20 mouse cellular contexts compared by ENCODE assay signal in genomic region chr10:67384568-67384958, GRCm38 (mm10).
DNase-seq lines count a peak whose midpoint lies in the region; ATAC-seq lines count a peak whose summit lies in the region.
"Had no signal": no experiment of that assay in that cellular context is flagged by ENCODE, and none has a peak within 500 bp of the region (broad histone marks: within the 10 kb centered on the region; RNA-seq: fewer than 3 reads in every experiment).

No protein-coding gene starts in this region.

- H3K4me2 ChIP-seq in forebrain, embryonic 14.5 days (ENCODE audit: low read length), result no peak overlapping the region
- H3K4me2 ChIP-seq in kidney, embryonic 14.5 days (replicated peaks; ENCODE audit: low read depth, low read length), result no peak overlapping the region
- H3K4me2 ChIP-seq: heart, embryonic 15.5 days; stomach, embryonic 15.5 days had no signal

- ATAC-seq in forebrain, embryonic 14.5 days, result no peak
- ATAC-seq in kidney, embryonic 14.5 days (ENCODE audit: low FRiP score, low TSS enrichment), result peak; percentile 60
- no peak for ATAC-seq in monocyte, adult 5-6 weeks (replicated peaks; ENCODE audit: insufficient number of reproducible peaks, low FRiP score, low TSS enrichment, poor library complexity, severe bottlenecking)
- no peak for ATAC-seq in frontal cortex, adult (ENCODE audit: low TSS enrichment)

- no peaks in the 10 kb centered on the region for H3K36me3 ChIP-seq in forebrain, embryonic 14.5 days (ENCODE audit: control insufficient read depth, insufficient read depth, low read length)
- H3K36me3 ChIP-seq in kidney, embryonic 14.5 days (ENCODE audit: control insufficient read depth, insufficient read depth, low read length), result no peaks in the 10 kb centered on the region
- H3K36me3 ChIP-seq: embryonic facial prominence, embryonic 10.5 days; heart, embryonic 15.5 days; hindbrain, embryonic 10.5 days; stomach, embryonic 15.5 days had no signal

- H3K4me1 ChIP-seq in forebrain, embryonic 14.5 days (ENCODE audit: control insufficient read depth, insufficient read depth, low read length), result peaks cover 15% of the 10 kb centered on the region
- H3K4me1 ChIP-seq in kidney, embryonic 14.5 days (ENCODE audit: control insufficient read depth, insufficient read depth, low read length), result no peaks in the 10 kb centered on the region
- H3K4me1 ChIP-seq: hindbrain, embryonic 10.5 days; stomach, embryonic 15.5 days had no signal

- 31% methylated on average over 4 of the region's 4 CpGs for WGBS in forebrain, embryonic 14.5 days
- WGBS in kidney, embryonic 14.5 days, result 45% methylated on average over 4 of the region's 4 CpGs

- H3K27ac ChIP-seq in forebrain, embryonic 14.5 days (ENCODE audit: low read depth, low read length), result no peak overlapping the region
- no peak overlapping the region for H3K27ac ChIP-seq in kidney, embryonic 14.5 days (ENCODE audit: low read depth, low read length)
- H3K27ac ChIP-seq: embryonic facial prominence, embryonic 10.5 days; heart, adult 2 months; heart, embryonic 15.5 days; hindbrain, embryonic 10.5 days; stomach, embryonic 15.5 days had no signal

- DNase-seq in Muller cell, postnatal 12 days (ENCODE audit: inconsistent ontology term), result peak; percentile 79
- peak; percentile 39 for DNase-seq in forebrain, embryonic 14.5 days (ENCODE audit: low spot score)
- DNase-seq in retina, embryonic 14.5 days (ENCODE audit: low spot score), result peak; percentile 11
- DNase-seq in gastrocnemius, adult 8-10 months (ENCODE audit: low spot score in 2 of 2), result no peak
- DNase-seq: adrenal gland, adult 2 months; cerebellum, adult 11 months; heart, adult 2 months; liver; lung, adult 2 months; lung, postnatal 36 days; spleen, adult 18-20 months; thymus, adult 2 months had no signal

- H3K4me3 ChIP-seq in forebrain, embryonic 14.5 days (ENCODE audit: low read depth, low read length), result no peak overlapping the region
- no peak overlapping the region for H3K4me3 ChIP-seq in kidney, embryonic 14.5 days (ENCODE audit: low read length)
- H3K4me3 ChIP-seq: embryonic facial prominence, embryonic 10.5 days; heart, adult 2 months; heart, embryonic 15.5 days; hindbrain, embryonic 10.5 days; stomach, embryonic 15.5 days had no signal

- no peak overlapping the region for H3K9ac ChIP-seq in forebrain, embryonic 14.5 days (ENCODE audit: low read length)
- H3K9ac ChIP-seq in kidney, embryonic 14.5 days (ENCODE audit: low read depth, low read length), result no peak overlapping the region
- H3K9ac ChIP-seq: heart, embryonic 15.5 days; stomach, embryonic 15.5 days had no signal

- H3K9me3 ChIP-seq in forebrain, embryonic 14.5 days (replicated peaks; ENCODE audit: control insufficient read depth, low read length), result no peaks in the 10 kb centered on the region
- H3K9me3 ChIP-seq in kidney, embryonic 14.5 days (ENCODE audit: control insufficient read depth, low read length), result no peaks in the 10 kb centered on the region
- H3K9me3 ChIP-seq: embryonic facial prominence, embryonic 10.5 days; G1E; heart, embryonic 15.5 days; hindbrain, embryonic 10.5 days; stomach, embryonic 15.5 days had no signal

- H3K27me3 ChIP-seq in forebrain, embryonic 14.5 days (replicated peaks; ENCODE audit: control insufficient read depth, insufficient read depth, low read length), result no peaks in the 10 kb centered on the region
- no peaks in the 10 kb centered on the region for H3K27me3 ChIP-seq in kidney, embryonic 14.5 days (ENCODE audit: control insufficient read depth, insufficient read depth, low read length)
- H3K27me3 ChIP-seq: heart, embryonic 15.5 days; stomach, embryonic 15.5 days had no signal

Comparison
In these comparisons a context has a peak if more than half of its experiments do, and no peak if none do; other contexts are left out.
1. DNase-seq: peak in Muller cell, postnatal 12 days (single experiment), forebrain, embryonic 14.5 days (single experiment) and retina, embryonic 14.5 days (single experiment); none in gastrocnemius, adult 8-10 months (0 of 2).